Mouse (Mus musculus) forebrain, embryonic 16.5 days (tissue): ENCODE results near the gene Med23. TPM values are rescaled to one million over a fixed set of nuclear protein-coding genes. Genes with fewer than 3 reads are reported as not detected.
A peak's percentile ranks its signal among the peaks of the same experiment; 100 is the strongest.

Experiments
- ATAC-seq: fragments of 200-750 bp; cut with Nextera tagmentation; 2 replicates; pipeline ENCODE4 v1.8.0; 2017; ENCODE audit warnings: mild to moderate bottlenecking, moderate library complexity
- H3K27ac ChIP-seq: fragments of 300-500 bp; sonication (generic); 2 replicates; pipeline ENCODE4 v1.5.1; 2014; ENCODE audit warnings: low read length, control low read depth
- H3K27me3 ChIP-seq: fragments of 300-500 bp; sonication (generic); replicated peaks from 2 replicates; pipeline ENCODE4 v1.6.1; 2014; ENCODE audit warnings: low read length; ENCODE audit not compliant: control insufficient read depth, insufficient read depth
- H3K36me3 ChIP-seq: fragments of 300-500 bp; sonication (generic); 2 replicates; pipeline ENCODE4 v1.6.1; 2014; ENCODE audit not compliant: control insufficient read depth, insufficient read depth
- H3K4me1 ChIP-seq: fragments of 300-500 bp; sonication (generic); replicated peaks from 2 replicates; pipeline ENCODE4 v1.6.1; 2014; ENCODE audit warnings: low read length; ENCODE audit not compliant: control insufficient read depth, insufficient read depth
- H3K4me2 ChIP-seq: fragments of 300-500 bp; sonication (generic); 2 replicates; pipeline ENCODE4 v1.6.1; 2014; ENCODE audit warnings: mild to moderate bottlenecking, low read length, control low read depth
- H3K4me3 ChIP-seq: fragments of 300-500 bp; sonication (generic); replicated peaks from 2 replicates; pipeline ENCODE4 v1.5.1; 2014; ENCODE audit warnings: mild to moderate bottlenecking, low read length, control low read depth
- H3K9ac ChIP-seq: fragments of 300-500 bp; sonication (generic); replicated peaks from 2 replicates; pipeline ENCODE4 v1.6.1; 2014; ENCODE audit warnings: low read depth, low read length, control low read depth
- H3K9me3 ChIP-seq: fragments of 300-500 bp; sonication (generic); 2 replicates; pipeline ENCODE4 v1.6.1; 2016; ENCODE audit warnings: low read length; ENCODE audit not compliant: control insufficient read depth
- WGBS: fragments of 180-500 bp; shearing (Covaris S2); extraction: QIAGEN DNeasy Blood & Tissue Kit; methylation state at CpG from one replicate; pipeline ENCODE4 v1.1.7; 2014; 5-methylcytosine and 5-hydroxymethylcytosine counted together
- polyA plus RNA-seq: library from polyadenylated mRNA; unstranded; fragments of >200 nt; fragmentation: Nextera tagmentation; extraction: Ambion mirVana; gene quantifications from 2 replicates; pipeline ENCODE4 v1.2.1, GENCODE M21; 2015

Med23 gene
- polyA plus RNA-seq, 1 experiment from 2014 or later: 35.4 TPM

GRCm38 (mm10) chr10:24915486-24915885, 45.7 kb downstream of the Med23 start:
- H3K9me3 ChIP-seq: no peaks in the 10 kb centered on the region
- 91% methylated on average over 6 of the region's 6 CpGs for WGBS
- no peak overlapping the region for H3K9ac ChIP-seq
- H3K4me3 ChIP-seq: no peak overlapping the region
- H3K27me3 ChIP-seq: no peaks in the 10 kb centered on the region
- ATAC-seq: no peak
- H3K4me1 ChIP-seq: no peaks in the 10 kb centered on the region
- H3K36me3 ChIP-seq: peaks cover 28% of the 10 kb centered on the region
- H3K4me2 ChIP-seq: no peak overlapping the region
- H3K27ac ChIP-seq: no peak overlapping the region

- no peak overlapping the region for H3K4me2 ChIP-seq
- no peak overlapping the region for H3K4me3 ChIP-seq
- H3K36me3 ChIP-seq: no peaks in the 10 kb centered on the region
- no peaks in the 10 kb centered on the region for H3K27me3 ChIP-seq
- no peak overlapping the region for H3K9ac ChIP-seq
- no peak overlapping the region for H3K27ac ChIP-seq
- ATAC-seq: no peak
- H3K9me3 ChIP-seq: no peaks in the 10 kb centered on the region
- WGBS: 93% methylated on average over 4 of the region's 4 CpGs
- peaks cover 6% of the 10 kb centered on the region; the same call in 1 of the 2 replicates for H3K4me1 ChIP-seq
Measured at GRCm38 (mm10) chr10:24922977-24923376, 53.2 kb downstream of the Med23 start.

GRCm38 (mm10) chr10:24924296-24924695, 54.5 kb downstream of the Med23 start:
- peaks cover 6% of the 10 kb centered on the region; the same call in 1 of the 2 replicates for H3K4me1 ChIP-seq
- WGBS: 58% methylated on average over 3 of the region's 3 CpGs
- H3K9ac ChIP-seq: no peak overlapping the region
- H3K9me3 ChIP-seq: no peaks in the 10 kb centered on the region
- no peak for ATAC-seq
- no peaks in the 10 kb centered on the region for H3K36me3 ChIP-seq
- no peaks in the 10 kb centered on the region for H3K27me3 ChIP-seq
- no peak overlapping the region for H3K4me2 ChIP-seq
- no peak overlapping the region for H3K27ac ChIP-seq
- H3K4me3 ChIP-seq: no peak overlapping the region

GRCm38 (mm10) chr10:24926380-24926779, 56.6 kb downstream of the Med23 start:
- Histone ChIP-seq H3K9me3 (no peaks in the 10 kb centered on the region), H3K9ac (no peak overlapping the region), H3K36me3 (no peaks in the 10 kb centered on the region), H3K4me1 (peaks cover 6% of the 10 kb centered on the region; the same call in 1 of the 2 replicates), H3K4me2 (no peak overlapping the region), H3K4me3 (no peak overlapping the region), H3K27ac (no peak overlapping the region), H3K27me3 (no peaks in the 10 kb centered on the region)
- WGBS: 50% methylated on average over 10 of the region's 10 CpGs
- peak; percentile 87 for ATAC-seq

- Histone ChIP-seq H3K9ac (no peak within 1 kb of the TSS), H3K27me3 (no peaks in the 10 kb centered on the region), H3K27ac (no peak within 1 kb of the TSS), H3K36me3 (no peaks in the 10 kb centered on the region), H3K9me3 (no peaks in the 10 kb centered on the region), H3K4me1 (peaks cover 6% of the 10 kb centered on the region; the same call in 1 of the 2 replicates), H3K4me3 (no peak within 1 kb of the TSS), H3K4me2 (no peak within 1 kb of the TSS)
- ATAC-seq: peak; percentile 61
- WGBS: 72% methylated on average over 14 of the region's 14 CpGs
Measured at GRCm38 (mm10) chr10:24926962-24927720, 57.4 kb downstream of the Med23 start, which contains the start of gene Arg1. Gene Arg1 (minus strand): TSS chr10:24927484.

- no peak for ATAC-seq
- peaks cover 6% of the 10 kb centered on the region; the same call in 1 of the 2 replicates for H3K4me1 ChIP-seq
- H3K9ac ChIP-seq: no peak overlapping the region
- no peaks in the 10 kb centered on the region for H3K9me3 ChIP-seq
- H3K4me3 ChIP-seq: no peak overlapping the region
- no peak overlapping the region for H3K4me2 ChIP-seq
- H3K27me3 ChIP-seq: no peaks in the 10 kb centered on the region
- 66% methylated on average over 12 of the region's 12 CpGs for WGBS
- H3K36me3 ChIP-seq: no peaks in the 10 kb centered on the region
- H3K27ac ChIP-seq: no peak overlapping the region
Measured at GRCm38 (mm10) chr10:24928072-24928471, 58.3 kb downstream of the Med23 start.

GRCm38 (mm10) chr10:24930143-24930542, 60.4 kb downstream of the Med23 start:
- 86% methylated on average over 6 of the region's 6 CpGs for WGBS
- no peak overlapping the region for H3K4me2 ChIP-seq

GRCm38 (mm10) chr10:24947871-24948270, 78.1 kb downstream of the Med23 start:
- H3K27ac ChIP-seq: no peak overlapping the region
- no peak overlapping the region for H3K4me3 ChIP-seq
- no peak overlapping the region for H3K9ac ChIP-seq
- no peaks in the 10 kb centered on the region for H3K36me3 ChIP-seq
- H3K4me2 ChIP-seq: no peak overlapping the region
- no peaks in the 10 kb centered on the region for H3K27me3 ChIP-seq
- WGBS: 88% methylated on average over 3 of the region's 3 CpGs
- no peaks in the 10 kb centered on the region for H3K4me1 ChIP-seq
- no peak for ATAC-seq
- no peaks in the 10 kb centered on the region for H3K9me3 ChIP-seq

More at GRCm38 (mm10) chr10:24930143-24930542, 60.4 kb downstream of the Med23 start:
- Histone ChIP-seq H3K9me3 (no peaks in the 10 kb centered on the region), H3K9ac (no peak overlapping the region), H3K36me3 (no peaks in the 10 kb centered on the region), H3K4me3 (no peak overlapping the region), H3K27ac (no peak overlapping the region), H3K27me3 (no peaks in the 10 kb centered on the region), H3K4me1 (peaks cover 6% of the 10 kb centered on the region; the same call in 1 of the 2 replicates)
- ATAC-seq: no peak

- WGBS: 88% methylated on average over 8 of the region's 8 CpGs
- Histone ChIP-seq H3K9ac (no peak overlapping the region), H3K27ac (no peak overlapping the region)
Measured at GRCm38 (mm10) chr10:24948278-24948677, 78.5 kb downstream of the Med23 start.

More at GRCm38 (mm10) chr10:24948278-24948677, 78.5 kb downstream of the Med23 start:
- Histone ChIP-seq H3K9me3 (no peaks in the 10 kb centered on the region), H3K27me3 (no peaks in the 10 kb centered on the region), H3K4me1 (no peaks in the 10 kb centered on the region), H3K4me2 (no peak overlapping the region), H3K4me3 (no peak overlapping the region), H3K36me3 (no peaks in the 10 kb centered on the region)
- no peak for ATAC-seq
